Mouse (Mus musculus) adrenal gland, postnatal 36 days (tissue): Measurements from ENCODE around the gene Fgr. TPM values are rescaled to one million over a fixed set of nuclear protein-coding genes. Genes with fewer than 3 reads are reported as not detected.
"Not testable (repeated sequence)": the region's sequence is repeated elsewhere in the genome, so short reads cannot be mapped to it uniquely, and the experiment has no call there.

Experiments used
- DNase-seq, 2 experiments: peaks; one replicate each; pipeline ENCODE4 v3.0.0; 2021; ENCODE audit warnings: mixed read lengths in 1 of 2
- total RNA-seq, 2 experiments: library from RNA; stranded (reverse); gene quantifications; 2 replicates each; pipeline ENCODE4 v1.2.3; 2021

The Fgr gene
- total RNA-seq, 2 experiments from 2014 or later: 0.30 to 0.40 TPM

- peak in 1 of 2 experiments; percentile 46 for DNase-seq
These were observed 14.9 kb downstream of the Fgr start for GRCm38 (mm10) chr4:132988581-132989355.

DNA sequence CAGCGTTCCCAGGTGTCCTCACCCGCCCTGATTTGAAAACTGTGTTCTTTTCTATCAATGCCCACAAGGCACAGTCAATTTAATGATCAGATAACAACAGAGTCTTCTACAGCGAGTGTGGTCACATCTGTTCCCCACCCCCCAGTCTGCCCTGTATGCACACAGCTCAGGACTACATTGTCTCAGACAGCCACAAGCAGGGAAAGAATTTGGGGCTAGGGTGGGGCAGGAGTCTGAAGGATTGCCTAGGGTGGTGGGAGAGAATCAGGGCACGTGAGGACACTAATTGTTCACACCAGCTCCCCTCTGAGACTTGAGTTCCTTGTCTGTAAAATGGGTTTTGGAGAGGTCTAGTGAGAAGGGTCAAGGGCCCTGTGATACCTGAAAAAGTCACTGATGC, 19.7 kb downstream of the Fgr start:
- no peak for DNase-seq

DNA sequence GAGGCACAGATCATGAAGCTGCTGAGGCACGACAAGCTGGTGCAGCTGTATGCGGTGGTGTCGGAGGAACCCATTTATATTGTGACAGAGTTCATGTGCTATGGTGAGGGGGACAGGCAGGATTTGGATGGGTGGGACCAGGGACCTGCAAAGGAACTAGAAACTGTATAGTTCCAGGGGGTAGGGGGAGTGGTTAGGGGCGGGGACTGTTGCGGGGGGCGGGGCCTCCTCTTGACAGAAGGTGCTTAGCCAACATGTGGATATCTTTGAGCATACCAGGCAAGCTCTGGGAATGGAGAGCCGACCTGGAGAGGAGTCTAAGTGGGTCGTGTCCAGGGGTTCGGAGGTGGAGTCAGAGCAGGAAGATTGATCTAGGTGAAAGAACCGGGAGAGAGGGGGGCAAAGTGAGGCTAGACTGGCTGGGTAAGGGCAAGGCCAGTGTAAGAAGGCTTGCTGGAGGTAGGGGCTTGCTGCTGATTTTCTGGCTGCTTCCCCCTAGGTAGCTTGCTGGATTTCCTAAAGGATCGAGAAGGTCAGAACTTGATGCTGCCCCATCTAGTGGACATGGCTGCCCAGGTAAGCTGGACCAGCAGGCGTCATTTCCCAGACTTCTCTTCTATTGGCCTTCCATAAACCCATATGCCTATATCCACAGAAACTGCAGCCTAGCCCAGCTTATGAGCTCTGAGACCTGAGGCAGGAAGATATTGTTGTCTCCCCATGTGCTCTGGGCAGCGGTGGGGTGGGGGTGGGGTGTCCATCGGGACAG, 23.8 kb downstream of the Fgr start:
- DNase-seq: no peak

DNA sequence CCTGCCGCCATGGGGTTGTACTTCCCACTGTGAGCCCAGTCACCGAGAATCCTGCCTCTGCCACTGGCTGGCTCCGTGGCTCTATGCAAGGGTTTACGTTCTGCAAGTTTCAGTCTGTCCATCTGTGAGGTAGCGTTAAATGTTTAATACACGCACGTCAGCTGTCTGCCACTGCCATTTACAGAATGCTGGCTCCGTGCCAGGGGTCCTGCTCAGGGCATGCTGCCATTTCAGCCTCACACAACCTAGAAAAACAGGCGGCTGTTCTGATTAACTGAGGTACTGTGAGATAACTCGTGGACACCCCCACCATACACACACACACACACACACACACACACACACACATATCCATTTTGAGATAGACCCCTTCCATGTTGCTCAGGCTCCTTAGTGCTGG, 29.0 kb downstream of the Fgr start:
- peak in 1 of 2 experiments; percentile 53 for DNase-seq

GRCm38 (mm10) chr4:133003316-133004018, 29.6 kb downstream of the Fgr start:
- no peak for DNase-seq

DNA sequence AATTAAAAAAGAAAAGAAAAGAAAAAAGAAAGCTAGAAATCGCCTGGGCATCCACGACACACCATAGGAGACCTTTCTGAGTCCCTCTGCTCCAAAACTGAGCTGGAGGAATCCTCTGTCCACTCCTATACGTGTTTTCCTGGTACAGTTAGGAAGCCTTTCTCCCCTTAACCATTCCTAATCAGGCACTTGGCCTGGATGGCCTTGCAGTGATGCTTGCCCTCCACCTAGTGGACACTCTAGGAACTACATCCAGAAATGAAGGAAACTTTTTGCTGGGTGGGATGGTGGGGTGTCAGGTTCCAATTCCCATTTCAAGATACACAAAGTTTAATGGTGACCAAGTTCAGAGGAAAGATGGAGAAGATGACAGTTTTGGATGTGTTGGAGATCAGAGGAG, 31.3 kb downstream of the Fgr start:
- DNase-seq: peak; percentile 64 to 76

DNA sequence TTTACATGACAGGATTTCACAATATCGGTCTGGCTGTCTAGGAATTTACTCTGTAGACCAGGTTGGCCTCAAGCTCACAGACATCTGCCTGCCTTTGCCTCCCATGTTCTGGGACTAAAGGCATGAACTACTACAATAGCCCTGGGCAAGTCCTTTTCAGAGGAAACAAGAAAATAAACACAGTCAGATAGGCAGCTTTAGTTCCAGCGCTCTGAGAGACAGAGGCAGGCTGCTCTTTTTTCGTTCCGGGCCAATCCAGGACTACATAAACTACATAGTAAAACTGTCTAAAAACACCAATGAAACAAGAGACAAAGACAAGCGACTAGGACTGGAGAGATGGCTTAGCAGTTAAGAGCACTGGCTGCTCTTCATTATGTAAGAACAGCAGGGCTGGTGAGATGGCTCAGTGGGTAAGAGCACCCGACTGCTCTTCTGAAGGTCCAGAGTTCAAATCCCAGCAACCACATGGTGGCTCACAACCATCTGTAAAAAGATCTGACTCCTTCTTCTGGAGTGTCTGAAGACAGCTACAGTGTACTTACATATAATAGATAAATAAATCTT, 32.1 kb downstream of the Fgr start:
- DNase-seq: not testable (repeated sequence)

- no peak for DNase-seq
These were observed 33.9 kb downstream of the Fgr start for GRCm38 (mm10) chr4:133007513-133008380.

DNA sequence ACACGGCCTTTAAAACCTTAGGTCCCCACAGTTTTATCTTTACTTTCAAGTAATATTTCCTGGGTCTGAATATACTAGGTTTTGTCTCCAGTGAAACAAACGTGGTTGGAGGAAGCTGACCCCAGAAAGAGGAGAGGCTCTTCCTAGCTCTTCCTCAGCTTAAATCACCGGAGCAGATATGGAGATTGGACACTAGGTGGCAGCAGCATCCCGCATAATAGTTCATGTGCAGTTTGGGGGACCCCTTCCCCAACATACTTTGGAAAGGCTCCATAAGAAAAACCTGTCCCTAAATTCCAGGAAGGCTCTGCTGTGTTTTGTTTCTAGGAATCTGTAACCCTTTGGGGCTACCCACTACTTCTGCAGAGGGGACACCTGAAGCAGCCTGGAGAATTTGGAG, 35.2 kb downstream of the Fgr start:
- peak; percentile 71 for DNase-seq

- no peak for DNase-seq
These were observed 35.8 kb downstream of the Fgr start for GRCm38 (mm10) chr4:133009676-133010075.

GRCm38 (mm10) chr4:133010611-133011010, 36.7 kb downstream of the Fgr start:
- DNase-seq: peak; percentile 27 to 53

GRCm38 (mm10) chr4:133011028-133011820, 37.3 kb downstream of the Fgr start, which contains the start of gene Ahdc1:
TSS of gene Ahdc1 (plus strand) at chr4:133011260.
- DNase-seq: peak; percentile 95 to 97

- DNase-seq: peak; percentile 66 to 83
These were observed 38.2 kb downstream of the Fgr start for GRCm38 (mm10) chr4:133011821-133012775.

GRCm38 (mm10) chr4:133012776-133013265, 38.9 kb downstream of the Fgr start:
- DNase-seq: peak; percentile 49 to 71

DNA sequence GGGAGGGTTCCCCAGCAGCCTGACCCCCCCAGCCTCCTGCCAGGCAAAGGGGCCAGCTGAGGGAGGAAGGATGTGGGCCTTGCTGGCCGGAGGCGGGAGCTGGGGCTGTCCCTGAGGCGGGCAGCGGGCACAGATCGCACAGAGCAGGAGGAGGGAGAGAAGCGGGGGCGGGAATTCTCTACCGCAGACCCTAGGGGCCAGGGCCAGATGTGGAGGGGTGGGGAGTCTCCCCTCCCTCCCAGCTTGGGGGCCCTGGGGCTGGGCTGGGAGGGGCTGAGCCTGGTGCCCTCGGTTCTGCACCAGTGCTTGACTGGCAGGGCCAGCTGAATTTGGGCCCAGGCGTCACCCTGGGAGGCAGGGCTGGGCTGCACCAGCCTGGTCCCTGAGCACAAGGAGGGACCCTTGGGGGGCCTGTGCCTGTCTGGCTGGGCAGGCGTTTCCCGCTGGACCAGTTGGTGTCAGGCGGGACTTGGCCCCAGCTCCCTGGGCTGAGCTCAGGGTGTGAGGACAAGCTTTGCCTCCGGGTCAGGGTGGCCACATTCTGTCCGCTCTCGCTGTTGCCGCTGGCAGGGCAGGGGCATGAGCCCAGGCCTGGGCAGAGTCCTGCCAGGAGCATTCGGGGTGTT, 39.5 kb downstream of the Fgr start:
- peak; percentile 73 to 79 for DNase-seq

DNA sequence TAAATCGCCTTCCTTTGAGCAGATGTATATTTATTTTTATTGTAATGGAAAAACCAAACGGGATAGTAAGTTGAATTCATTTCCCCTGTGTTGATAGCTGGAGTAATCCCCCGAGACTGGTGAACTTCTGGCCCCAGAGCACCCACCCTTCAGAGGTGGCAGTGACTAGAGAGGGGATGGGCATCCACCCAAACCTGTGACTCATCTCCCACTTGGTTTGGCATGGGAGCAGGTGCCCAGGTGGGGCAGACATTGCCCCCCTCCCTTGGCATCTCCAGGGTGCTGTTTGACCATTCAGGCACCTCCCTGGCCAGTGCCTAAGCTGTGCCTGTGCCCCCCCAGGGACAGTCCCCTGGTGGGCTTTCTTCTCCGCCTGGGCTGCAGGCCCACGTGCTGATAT, 40.2 kb downstream of the Fgr start:
- DNase-seq: peak in 1 of 2 experiments; percentile 58

- DNase-seq: no peak
These were observed 41.2 kb downstream of the Fgr start for GRCm38 (mm10) chr4:133014896-133015709.
